Mouse (Mus musculus) gastrocnemius, postnatal 14 days (tissue): ENCODE measurements at regions not wholly inside any gene's neighbourhood (a gene's known extent, or its start where the extent isn't known, plus 50 kb on each side); places are given as distances from the start of the nearest gene placed in this dataset.
"Not testable (repeated sequence)": the region's sequence is repeated elsewhere in the genome, so short reads cannot be mapped to it uniquely, and the experiment has no call there.

ENCODE experiments used
- DNase-seq: peaks from one replicate; pipeline ENCODE4 v3.0.0; 2021; ENCODE audit warnings: mixed read lengths
- intact Hi-C: fragments of 180-260 bp; cut with DNase I; formaldehyde crosslinking; loops from one replicate; pipeline ENCODE4 v1.15.1; 2025; ENCODE audit warnings: low total_unique reads

GRCm38 (mm10) chr5:129344038-129344437 is 157.0 kb upstream of the Sfswap start:
- no peak for DNase-seq

GRCm38 (mm10) chr5:129350024-129350423 is 151.0 kb upstream of the Sfswap start:
- intact Hi-C loops, result no loop called here

More at GRCm38 (mm10) chr5:129344038-129344437, 157.0 kb upstream of the Sfswap start:
- intact Hi-C loops, result no loop called here

GRCm38 (mm10) chr5:129353549-129353948 is 147.5 kb upstream of the Sfswap start:
- intact Hi-C loops, result no loop called here

More at GRCm38 (mm10) chr5:129350024-129350423, 151.0 kb upstream of the Sfswap start:
- no peak for DNase-seq

GRCm38 (mm10) chr5:129354877-129355276 is 146.1 kb upstream of the Sfswap start:
- no peak for DNase-seq
- intact Hi-C loops, result no loop called here

More at GRCm38 (mm10) chr5:129353549-129353948, 147.5 kb upstream of the Sfswap start:
- DNase-seq, result no peak

- intact Hi-C loops, result loop anchor here (10.0 kb wide), 1 partner anchor 187 kb away; no protein-coding TSS in a partner anchor
- no peak for DNase-seq
Measured at GRCm38 (mm10) chr5:129361527-129361926, 139.5 kb upstream of the Sfswap start.

GRCm38 (mm10) chr5:129363189-129363588 is 137.8 kb upstream of the Sfswap start:
- intact Hi-C loops, result loop anchor here (10.0 kb wide), 1 partner anchor 188 kb away; no protein-coding TSS in a partner anchor
- DNase-seq, result no peak

GRCm38 (mm10) chr5:129365026-129365425 is 136.0 kb upstream of the Sfswap start:
- DNase-seq, result no peak
- intact Hi-C loops, result loop anchor here (10.0 kb wide), 1 partner anchor 190 kb away; no protein-coding TSS in a partner anchor

- intact Hi-C loops, result loop anchor here (10.0 kb wide), 1 partner anchor 192 kb away; no protein-coding TSS in a partner anchor
- no peak for DNase-seq
Measured at GRCm38 (mm10) chr5:129367266-129367665, 133.8 kb upstream of the Sfswap start.

GRCm38 (mm10) chr5:129380861-129381260 is 120.2 kb upstream of the Sfswap start:
- no peak for DNase-seq
- intact Hi-C loops, result no loop called here

- DNase-seq, result no peak
- intact Hi-C loops, result loop anchor here (5.0 kb wide), 1 partner anchor 202 kb away; no protein-coding TSS in a partner anchor
Measured at GRCm38 (mm10) chr5:129384976-129385375, 116.0 kb upstream of the Sfswap start.

- not testable (repeated sequence) for DNase-seq
- intact Hi-C loops, result loop anchor here (5.0 kb wide), 1 partner anchor 201 kb away; no protein-coding TSS in a partner anchor
Measured at GRCm38 (mm10) chr5:129385965-129386643, 114.9 kb upstream of the Sfswap start.

- intact Hi-C loops, result loop anchor here (5.0 kb wide), 1 partner anchor 201 kb away; no protein-coding TSS in a partner anchor
Measured at GRCm38 (mm10) chr5:129386671-129387070, 114.3 kb upstream of the Sfswap start.

GRCm38 (mm10) chr5:129387301-129387700 is 113.7 kb upstream of the Sfswap start:
- intact Hi-C loops, result loop anchor here (5.0 kb wide), 1 partner anchor 200 kb away; no protein-coding TSS in a partner anchor
- DNase-seq, result no peak

More at GRCm38 (mm10) chr5:129386671-129387070, 114.3 kb upstream of the Sfswap start:
- not testable (repeated sequence) for DNase-seq

- intact Hi-C loops, result no loop called here
- DNase-seq, result no peak
Measured at GRCm38 (mm10) chr5:129390921-129391371, 110.1 kb upstream of the Sfswap start.

- intact Hi-C loops, result no loop called here
- DNase-seq, result no peak
Measured at GRCm38 (mm10) chr5:129393150-129393549, 107.9 kb upstream of the Sfswap start.

- no peak for DNase-seq
- intact Hi-C loops, result no loop called here
Measured at GRCm38 (mm10) chr5:129393606-129394255, 107.3 kb upstream of the Sfswap start.

GRCm38 (mm10) chr5:129394416-129394815 is 106.6 kb upstream of the Sfswap start:
- DNase-seq, result no peak
- intact Hi-C loops, result no loop called here

GRCm38 (mm10) chr5:129397311-129397710 is 103.7 kb upstream of the Sfswap start:
- DNase-seq, result no peak

GRCm38 (mm10) chr5:129406259-129406658 is 94.8 kb upstream of the Sfswap start:
- no peak for DNase-seq
- intact Hi-C loops, result no loop called here

More at GRCm38 (mm10) chr5:129397311-129397710, 103.7 kb upstream of the Sfswap start:
- intact Hi-C loops, result no loop called here

GRCm38 (mm10) chr5:129409440-129410004 is 91.5 kb upstream of the Sfswap start:
- DNase-seq, result no peak
- intact Hi-C loops, result loop anchor here (10.0 kb wide), 1 partner anchor 175 kb away; the partner anchor contains the start of gene Mmp17
